Mouse (Mus musculus): ENCODE measurements around the gene Gm2004.
"Not testable (repeated sequence)": the region's sequence is repeated elsewhere in the genome, so short reads cannot be mapped to it uniquely, and the experiment has no call there.

Gm2004 gene

GRCm38 (mm10) chr2:176149725-176150124, at the start of gene Gm2004:
TSS of gene Gm2004 (minus strand) at chr2:176149825.
- DNase-seq (ENCODE audit: low read depth) = not testable (repeated sequence)
